ENCODE assay signal across 20 mouse cellular contexts in the genomic region with DNA sequence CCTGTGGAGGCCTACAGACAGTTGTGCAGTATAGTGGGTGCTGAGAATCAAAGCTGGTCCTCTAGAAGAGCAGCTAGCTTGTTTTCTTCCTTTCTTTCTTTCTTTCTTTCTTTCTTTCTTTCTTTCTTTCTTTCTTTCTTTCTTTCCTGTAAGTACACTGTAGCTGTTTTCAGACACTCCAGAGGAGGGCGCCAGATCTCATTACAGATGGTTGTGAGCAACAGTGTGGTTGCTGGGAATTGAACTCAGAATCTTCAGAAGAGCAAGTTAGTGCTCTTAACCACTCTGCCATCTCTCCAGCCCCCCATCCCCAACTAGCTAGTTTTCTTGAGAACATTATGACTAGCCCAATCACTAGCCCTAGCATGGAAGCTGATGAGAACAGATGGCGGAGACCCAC. TPM values are rescaled to one million over a fixed set of nuclear protein-coding genes. Genes with fewer than 3 reads are reported as not detected.
A peak's percentile ranks its signal among the peaks of the same experiment; 100 is the strongest.
DNase-seq lines count a peak whose midpoint lies in the region; ATAC-seq and TF ChIP-seq lines count a peak whose summit lies in the region.
"Had no signal": no experiment of that assay in that cellular context is flagged by ENCODE, and none has a peak within 500 bp of the region (broad histone marks: within the 10 kb centered on the region; RNA-seq: fewer than 3 reads in every experiment).

No protein-coding gene starts in this region.

- H3K9ac ChIP-seq in intestine, postnatal 0 days (ENCODE audit: low read depth, low read length): no peak overlapping the region
- H3K9ac ChIP-seq in intestine, embryonic 15.5 days: no peak overlapping the region
- H3K9ac ChIP-seq: hindbrain, embryonic 14.5 days; liver, embryonic 15.5 days; stomach, embryonic 15.5 days had no signal

- no peak for TF ChIP-seq POLR2A in thymus, adult 2 months (IDR thresholded peaks at IDR 0.05; ENCODE audit: control insufficient read depth, extremely low read depth, insufficient read depth, low read length, poor library complexity)

- no peak for ATAC-seq in CD4-positive, CD25-positive, alpha-beta regulatory T cell, adult 4 months
- ATAC-seq in intestine, postnatal 0 days: no peak
- ATAC-seq in intestine, embryonic 15.5 days: no peak

- no peak overlapping the region for H3K4me3 ChIP-seq in intestine, postnatal 0 days (ENCODE audit: low read depth, low read length)
- no peak overlapping the region for H3K4me3 ChIP-seq in intestine, embryonic 15.5 days (replicated peaks)
- no peak overlapping the region for H3K4me3 ChIP-seq in thymus, adult 2 months (ENCODE audit: control insufficient read depth, insufficient read depth, low read length)
- peak overlapping the region; percentile 5; the same call in 1 of the 2 replicates for H3K4me3 ChIP-seq in embryonic facial prominence, embryonic 10.5 days
- H3K4me3 ChIP-seq: liver, embryonic 15.5 days; midbrain, embryonic 10.5 days; stomach, embryonic 15.5 days had no signal

- no peak overlapping the region for H3K4me2 ChIP-seq in intestine, postnatal 0 days (replicated peaks; ENCODE audit: low read depth)
- H3K4me2 ChIP-seq in intestine, embryonic 15.5 days (replicated peaks): no peak overlapping the region
- H3K4me2 ChIP-seq: hindbrain, embryonic 14.5 days; liver, embryonic 15.5 days; stomach, embryonic 15.5 days had no signal

- 88% methylated on average over 2 of the region's 2 CpGs for WGBS in intestine, postnatal 0 days
- WGBS in intestine, embryonic 15.5 days: 96% methylated on average over 2 of the region's 2 CpGs
- WGBS in thymus, adult 2 months: 93% methylated on average over 2 of the region's 2 CpGs
- 92% methylated on average over 2 of the region's 2 CpGs for WGBS in embryonic facial prominence, embryonic 10.5 days

- TF ChIP-seq CTCF in intestine, postnatal 0 days (IDR thresholded peaks at IDR 0.05; ENCODE audit: low read depth): peak; percentile 47
- TF ChIP-seq CTCF in thymus, adult 2 months (IDR thresholded peaks at IDR 0.05; ENCODE audit: borderline replicate concordance, control insufficient read depth, extremely low read depth, insufficient read depth, low read length, poor library complexity): no peak

- no peaks in the 10 kb centered on the region for H3K27me3 ChIP-seq in intestine, postnatal 0 days (replicated peaks; ENCODE audit: control insufficient read depth, insufficient read depth, low read length)
- no peaks in the 10 kb centered on the region for H3K27me3 ChIP-seq in intestine, embryonic 15.5 days (replicated peaks)
- no peaks in the 10 kb centered on the region for H3K27me3 ChIP-seq in thymus, adult 2 months (ENCODE audit: control insufficient read depth, insufficient read depth, low read length)
- no peaks in the 10 kb centered on the region for H3K27me3 ChIP-seq in embryonic facial prominence, embryonic 10.5 days (replicated peaks; ENCODE audit: low read depth, poor library complexity, severe bottlenecking)
- H3K27me3 ChIP-seq: liver, embryonic 15.5 days; stomach, embryonic 15.5 days had no signal

- H3K36me3 ChIP-seq in intestine, postnatal 0 days (ENCODE audit: control insufficient read depth, insufficient read depth): peaks cover 32% of the 10 kb centered on the region
- H3K36me3 ChIP-seq in intestine, embryonic 15.5 days: peaks cover 29% of the 10 kb centered on the region
- peaks cover 37% of the 10 kb centered on the region for H3K36me3 ChIP-seq in thymus, adult 2 months (ENCODE audit: control insufficient read depth, insufficient read depth, low read length)
- peaks cover 62% of the 10 kb centered on the region for H3K36me3 ChIP-seq in embryonic facial prominence, embryonic 10.5 days (replicated peaks)

- no peaks in the 10 kb centered on the region for H3K4me1 ChIP-seq in intestine, postnatal 0 days (replicated peaks; ENCODE audit: control insufficient read depth, insufficient read depth, low read length)
- H3K4me1 ChIP-seq in intestine, embryonic 15.5 days (replicated peaks): peaks cover 7% of the 10 kb centered on the region; the same call in 1 of the 2 replicates
- peaks cover 6% of the 10 kb centered on the region for H3K4me1 ChIP-seq in thymus, adult 2 months (replicated peaks; ENCODE audit: control insufficient read depth, insufficient read depth, low read length)
- H3K4me1 ChIP-seq in embryonic facial prominence, embryonic 10.5 days: peaks cover 18% of the 10 kb centered on the region

- no peaks in the 10 kb centered on the region for H3K9me3 ChIP-seq in intestine, postnatal 0 days (ENCODE audit: control insufficient read depth)
- no peaks in the 10 kb centered on the region for H3K9me3 ChIP-seq in intestine, embryonic 15.5 days
- H3K9me3 ChIP-seq in embryonic facial prominence, embryonic 10.5 days: peaks cover 11% of the 10 kb centered on the region
- H3K9me3 ChIP-seq: liver, embryonic 15.5 days; stomach, embryonic 15.5 days had no signal

- H3K27ac ChIP-seq in intestine, postnatal 0 days (ENCODE audit: low read depth, low read length): no peak overlapping the region
- no peak overlapping the region for H3K27ac ChIP-seq in intestine, embryonic 15.5 days
- H3K27ac ChIP-seq in thymus, adult 2 months (ENCODE audit: control insufficient read depth, insufficient read depth, low read length): no peak overlapping the region
- H3K27ac ChIP-seq in embryonic facial prominence, embryonic 10.5 days (replicated peaks): no peak overlapping the region
- H3K27ac ChIP-seq: hindbrain, embryonic 14.5 days; liver, embryonic 15.5 days; midbrain, embryonic 10.5 days; stomach, embryonic 15.5 days had no signal

- peak; percentile 31 for DNase-seq in CD4-positive, CD25-positive, alpha-beta regulatory T cell, adult 2 months (ENCODE audit: low read depth, low spot score)
- DNase-seq in thymus, adult 2 months: peak; percentile 20
- DNase-seq in thymus, postnatal 36 days: no peak
- no peak for DNase-seq in embryonic facial prominence, embryonic 10.5 days (ENCODE audit: low spot score)
- DNase-seq in kidney, postnatal 25 days: no peak
- DNase-seq: adrenal gland, adult 2 months; cerebellum, postnatal 10 days; embryo, embryonic 11 days; kidney, adult 8-10 months; layer of hippocampus, postnatal 36 days; left cerebral cortex, postnatal 4 days had no signal

RNA-seq across cellular contexts. Expression of a gene that starts 3.9 kb away (rescaled TPM):
- polyA plus RNA-seq in CD4-positive, CD25-positive, alpha-beta regulatory T cell, adult 4 months (2017; shearing (Covaris generic)): 100 to 1,000 TPM; 163 to 188 TPM
- 54.5 and 57.2 TPM in 2 replicates for polyA plus RNA-seq in intestine, postnatal 0 days (2015; fragmentation: Nextera tagmentation; extraction: Ambion mirVana)
- 143 and 146 TPM in 2 replicates for polyA plus RNA-seq in intestine, embryonic 15.5 days (2015; fragmentation: Nextera tagmentation; extraction: Ambion mirVana)
- polyA plus RNA-seq in thymus, adult 2 months (2012; rRNA removed): 170 and 191 TPM in 2 replicates
- 254 and 269 TPM in 2 replicates for polyA plus RNA-seq in embryonic facial prominence, embryonic 10.5 days (2016; fragmentation: Nextera tagmentation; extraction: Ambion mirVana)

RNA-seq across cellular contexts. Expression of a gene that starts 10.0 kb away (rescaled TPM):
- polyA plus RNA-seq in CD4-positive, CD25-positive, alpha-beta regulatory T cell, adult 4 months (2017; shearing (Covaris generic)): 100 to 1,000 TPM; 117 to 124 TPM
- 136 and 137 TPM in 2 replicates for polyA plus RNA-seq in intestine, postnatal 0 days (2015; fragmentation: Nextera tagmentation; extraction: Ambion mirVana)
- 164 and 177 TPM in 2 replicates for polyA plus RNA-seq in intestine, embryonic 15.5 days (2015; fragmentation: Nextera tagmentation; extraction: Ambion mirVana)
- 277 and 363 TPM in 2 replicates for polyA plus RNA-seq in thymus, adult 2 months (2012; rRNA removed)
- 179 and 185 TPM in 2 replicates for polyA plus RNA-seq in embryonic facial prominence, embryonic 10.5 days (2016; fragmentation: Nextera tagmentation; extraction: Ambion mirVana)

RNA-seq across cellular contexts. Expression of a gene that starts 13.5 kb away (rescaled TPM):
- 100 to 1,000 TPM in 1 of 2 experiments, 10 to 100 TPM in 1; 85.6 to 101 TPM for polyA plus RNA-seq in CD4-positive, CD25-positive, alpha-beta regulatory T cell, adult 4 months (2017; shearing (Covaris generic))
- polyA plus RNA-seq in intestine, postnatal 0 days (2015; fragmentation: Nextera tagmentation; extraction: Ambion mirVana): 93.5 and 97.4 TPM in 2 replicates
- polyA plus RNA-seq in intestine, embryonic 15.5 days (2015; fragmentation: Nextera tagmentation; extraction: Ambion mirVana): 90.4 and 102 TPM in 2 replicates
- 168 and 197 TPM in 2 replicates for polyA plus RNA-seq in thymus, adult 2 months (2012; rRNA removed)
- 43.4 and 46.7 TPM in 2 replicates for polyA plus RNA-seq in embryonic facial prominence, embryonic 10.5 days (2016; fragmentation: Nextera tagmentation; extraction: Ambion mirVana)

RNA-seq across cellular contexts. Expression of a gene that starts 19.5 kb away (rescaled TPM):
- 100 to 1,000 TPM; 132 to 165 TPM for polyA plus RNA-seq in CD4-positive, CD25-positive, alpha-beta regulatory T cell, adult 4 months (2017; shearing (Covaris generic))
- polyA plus RNA-seq in intestine, postnatal 0 days (2015; fragmentation: Nextera tagmentation; extraction: Ambion mirVana): 83.4 and 89.2 TPM in 2 replicates
- polyA plus RNA-seq in intestine, embryonic 15.5 days (2015; fragmentation: Nextera tagmentation; extraction: Ambion mirVana): 119 and 121 TPM in 2 replicates
- 128 and 137 TPM in 2 replicates for polyA plus RNA-seq in thymus, adult 2 months (2012; rRNA removed)
- polyA plus RNA-seq in embryonic facial prominence, embryonic 10.5 days (2016; fragmentation: Nextera tagmentation; extraction: Ambion mirVana): 97.0 and 108 TPM in 2 replicates

RNA-seq across cellular contexts. Expression of a gene that starts 20.2 kb away (rescaled TPM):
- under 1 TPM in 1 of 2 experiments, not detected in 1; 0.75 TPM for polyA plus RNA-seq in CD4-positive, CD25-positive, alpha-beta regulatory T cell, adult 4 months (2017; shearing (Covaris generic))
- polyA plus RNA-seq in intestine, postnatal 0 days (2015; fragmentation: Nextera tagmentation; extraction: Ambion mirVana): 0.50 and 0.56 TPM in 2 replicates
- polyA plus RNA-seq in intestine, embryonic 15.5 days (2015; fragmentation: Nextera tagmentation; extraction: Ambion mirVana): 1.8 TPM in 2 replicates
- not detected in 2 replicates for polyA plus RNA-seq in thymus, adult 2 months (2012; rRNA removed)
- 3.4 and 3.5 TPM in 2 replicates for polyA plus RNA-seq in embryonic facial prominence, embryonic 10.5 days (2016; fragmentation: Nextera tagmentation; extraction: Ambion mirVana)
- polyA plus RNA-seq: adrenal gland, adult 2 months; large intestine, adult 2 months; spleen, adult 2 months had no signal

Comparison
In these comparisons a context has a peak if more than half of its experiments do, and no peak if none do; other contexts are left out.
1. DNase-seq: peak in CD4-positive, CD25-positive, alpha-beta regulatory T cell, adult 2 months (single experiment) and thymus, adult 2 months (single experiment); none in thymus, postnatal 36 days (0 of 2), embryonic facial prominence, embryonic 10.5 days (single experiment) and kidney, postnatal 25 days (0 of 2).